Mouse (Mus musculus): ENCODE data around the gene Ppp5c. TPM values are rescaled to one million over a fixed set of nuclear protein-coding genes. Genes with fewer than 3 reads are reported as not detected.

Ppp5c gene
- total and polyA plus RNA-seq, 3 experiments = 125 to 223 (median 128) TPM

GRCm38 (mm10) chr7:17023701-17024100 lies 4.0 kb downstream of the Ppp5c start:
- TF ChIP-seq MAFK (IDR thresholded peaks at IDR 0.05; ENCODE audit: insufficient replicate concordance, low read length) = no peak
- TF ChIP-seq EP300 (IDR thresholded peaks at IDR 0.05; ENCODE audit: low read length) = no peak
- no peak for TF ChIP-seq NELFE (IDR thresholded peaks at IDR 0.05; ENCODE audit: low read depth, low read length)
- no peak for TF ChIP-seq NRF1 (IDR thresholded peaks at IDR 0.05; ENCODE audit: low read depth, low read length)
- TF ChIP-seq KAT2A (IDR thresholded peaks at IDR 0.05; ENCODE audit: insufficient replicate concordance, low read length) = no peak
- no peak for TF ChIP-seq TBP (conservative IDR thresholded peaks at IDR 0.05; ENCODE audit: low read depth, low read length)
- TF ChIP-seq USF1 (IDR thresholded peaks at IDR 0.05; ENCODE audit: low read depth, low read length) = no peak
- no peak for TF ChIP-seq ZKSCAN1 (IDR thresholded peaks at IDR 0.05; ENCODE audit: borderline replicate concordance, low read depth, low read length)
- Histone ChIP-seq H3K27ac (ENCODE audit: insufficient read depth, low read depth) (no peak overlapping the region), H3K36me3 (replicated peaks in 1 of 2; ENCODE audit: control insufficient read depth in 1 of 2, insufficient read depth in 1 of 2, low read length in 1 of 2) (peaks cover 47 to 62% of the 10 kb centered on the region in 2 experiments), H3K4me1 (ENCODE audit: control insufficient read depth in 1 of 2, insufficient read depth in 2 of 2) (peaks cover 20 to 61% of the 10 kb centered on the region in 2 experiments), H3K4me2 (ENCODE audit: insufficient read depth, low read depth, poor library complexity, severe bottlenecking) (no peak overlapping the region), H3K9ac (ENCODE audit: insufficient read depth, low read depth) (peak overlapping the region; percentile 10; the same call in 1 of the 2 replicates), H3K27me3 (replicated peaks) (no peaks in the 10 kb centered on the region), H3K4me3 (replicated peaks in 1 of 3; ENCODE audit: low read depth in 2 of 3, low read length in 2 of 3, poor library complexity in 1 of 3) (peak overlapping the region in 1 of 3 experiments; percentile 80), H3K79me2 (replicated peaks; ENCODE audit: control insufficient read depth, extremely low read depth, insufficient read depth, poor library complexity, severe bottlenecking) (peaks cover 70% of the 10 kb centered on the region), H3K9me3 (replicated peaks; ENCODE audit: low read length) (no peaks in the 10 kb centered on the region)
- no peak for DNase-seq (ENCODE audit: extremely low read depth)
- in situ Hi-C loops (cut with MboI; ENCODE audit: low pct_ligation_motif_present, low pct_unique_long_range_greater_than_20kb, low sequenced_read_pairs) (no loop called here), dilution Hi-C loops (cut with MboI; ENCODE audit: extremely low pct_ligation_motif_present, extremely low pct_unique_long_range_greater_than_20kb, low sequenced_read_pairs) (no loop called here)

- no peak overlapping the region for H3K9ac ChIP-seq (ENCODE audit: insufficient read depth, low read depth)
- H3K4me3 ChIP-seq (replicated peaks in 1 of 3; ENCODE audit: low read depth in 2 of 3, low read length in 2 of 3, poor library complexity in 1 of 3) = no peak overlapping the region
- no peak for TF ChIP-seq CHD2 (IDR thresholded peaks at IDR 0.05; ENCODE audit: low read length)
- TF ChIP-seq USF1 (IDR thresholded peaks at IDR 0.05; ENCODE audit: low read depth, low read length) = no peak
- no peak for TF ChIP-seq MAFK (IDR thresholded peaks at IDR 0.05; ENCODE audit: insufficient replicate concordance, low read length)
- TF ChIP-seq CTCF (conservative IDR thresholded peaks at IDR 0.05 in 1 of 2, IDR thresholded peaks at IDR 0.05 in 1 of 2; ENCODE audit: low read depth in 2 of 2, low read length in 2 of 2) = no peak
- TF ChIP-seq JUND (conservative IDR thresholded peaks at IDR 0.05; ENCODE audit: low read depth, low read length) = no peak
- TF ChIP-seq POLR2AphosphoS2 (IDR thresholded peaks at IDR 0.05; ENCODE audit: low read depth, low read length) = no peak
- TF ChIP-seq MAZ (IDR thresholded peaks at IDR 0.05; ENCODE audit: low read depth, low read length) = no peak
- no peak for TF ChIP-seq MYC (IDR thresholded peaks at IDR 0.05; ENCODE audit: low read depth, low read length)
- TF ChIP-seq JUN (IDR thresholded peaks at IDR 0.05; ENCODE audit: insufficient read depth, low read depth, low read length) = no peak
- TF ChIP-seq TCF12 (IDR thresholded peaks at IDR 0.05; ENCODE audit: low read depth, low read length) = no peak
- TF ChIP-seq IRF4 (IDR thresholded peaks at IDR 0.05; ENCODE audit: low read depth, low read length) = no peak
- no peak for TF ChIP-seq ZMIZ1 (IDR thresholded peaks at IDR 0.05; ENCODE audit: low read depth, low read length)
- TF ChIP-seq ETS1 (conservative IDR thresholded peaks at IDR 0.05; ENCODE audit: low read depth, low read length) = no peak
- TF ChIP-seq HCFC1 (IDR thresholded peaks at IDR 0.05; ENCODE audit: low read depth, low read length) = no peak
- TF ChIP-seq NRF1 (IDR thresholded peaks at IDR 0.05; ENCODE audit: low read depth, low read length) = no peak
- no peak for TF ChIP-seq ZC3H11A (IDR thresholded peaks at IDR 0.05; ENCODE audit: low read depth, low read length)
- TF ChIP-seq BHLHE40 (IDR thresholded peaks at IDR 0.05; ENCODE audit: low read depth, low read length) = no peak
- TF ChIP-seq ZKSCAN1 (IDR thresholded peaks at IDR 0.05; ENCODE audit: borderline replicate concordance, low read depth, low read length) = no peak
- in situ Hi-C loops (cut with MboI; ENCODE audit: low pct_ligation_motif_present, low pct_unique_long_range_greater_than_20kb, low sequenced_read_pairs) = no loop called here
- dilution Hi-C loops (cut with MboI; ENCODE audit: extremely low pct_ligation_motif_present, extremely low pct_unique_long_range_greater_than_20kb, low sequenced_read_pairs) = no loop called here
- no peak for DNase-seq (ENCODE audit: extremely low read depth)
- H3K4me2 ChIP-seq (ENCODE audit: insufficient read depth, low read depth, poor library complexity, severe bottlenecking) = no peak overlapping the region
- peaks cover 55 to 74% of the 10 kb centered on the region in 2 experiments for H3K36me3 ChIP-seq (replicated peaks in 1 of 2; ENCODE audit: control insufficient read depth in 1 of 2, insufficient read depth in 1 of 2, low read length in 1 of 2)
- no peaks in the 10 kb centered on the region for H3K9me3 ChIP-seq (replicated peaks; ENCODE audit: low read length)
- H3K4me1 ChIP-seq (ENCODE audit: control insufficient read depth in 1 of 2, insufficient read depth in 2 of 2) = peaks cover 20 to 62% of the 10 kb centered on the region in 2 experiments
- no peaks in the 10 kb centered on the region for H3K27me3 ChIP-seq (replicated peaks)
- no peak overlapping the region for H3K27ac ChIP-seq (ENCODE audit: insufficient read depth, low read depth)
- peaks cover 83% of the 10 kb centered on the region for H3K79me2 ChIP-seq (replicated peaks; ENCODE audit: control insufficient read depth, extremely low read depth, insufficient read depth, poor library complexity, severe bottlenecking)
Observed at GRCm38 (mm10) chr7:17022176-17022575, 5.5 kb downstream of the Ppp5c start.
